Mouse (Mus musculus) WW6 (cell line): ENCODE measurements around the gene Strn4.

Source experiments
- DNase-seq: peaks from one replicate; pipeline ENCODE4 v3.0.0-alpha.2; 2013; ENCODE audit warnings: low read depth, low spot score

Strn4 gene

DNA sequence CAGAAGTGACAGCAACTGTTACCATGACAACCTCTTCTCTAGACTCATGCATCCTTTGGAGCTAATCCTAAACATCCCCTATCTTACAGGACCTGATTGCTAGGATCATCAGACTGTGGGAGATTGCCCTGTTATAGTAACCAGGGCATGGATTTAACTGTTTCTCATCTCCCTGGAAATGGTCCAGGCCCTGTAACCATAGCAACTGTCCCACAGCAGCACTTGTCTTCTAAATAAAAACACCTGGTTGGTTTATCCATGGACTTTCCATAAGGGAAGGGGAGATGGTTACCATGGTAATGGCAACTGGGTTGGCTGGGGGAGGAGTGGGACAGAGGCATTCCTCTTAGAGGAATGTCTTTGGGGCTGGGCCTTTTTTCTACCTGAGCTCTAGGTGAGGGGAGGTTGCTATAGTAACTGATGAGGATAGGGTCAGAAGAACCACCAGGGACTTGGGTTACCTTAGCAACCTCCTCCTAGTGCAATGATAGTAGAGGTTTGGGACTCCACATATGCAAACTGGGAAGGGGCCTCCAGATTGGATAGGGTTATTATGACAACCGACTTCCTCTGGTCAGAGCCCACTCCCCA lies at the start of gene Strn4:
Strn4 (plus strand) TSS at position 539 of the 591 bp plus-strand sequence.
- no peak for DNase-seq

DNA sequence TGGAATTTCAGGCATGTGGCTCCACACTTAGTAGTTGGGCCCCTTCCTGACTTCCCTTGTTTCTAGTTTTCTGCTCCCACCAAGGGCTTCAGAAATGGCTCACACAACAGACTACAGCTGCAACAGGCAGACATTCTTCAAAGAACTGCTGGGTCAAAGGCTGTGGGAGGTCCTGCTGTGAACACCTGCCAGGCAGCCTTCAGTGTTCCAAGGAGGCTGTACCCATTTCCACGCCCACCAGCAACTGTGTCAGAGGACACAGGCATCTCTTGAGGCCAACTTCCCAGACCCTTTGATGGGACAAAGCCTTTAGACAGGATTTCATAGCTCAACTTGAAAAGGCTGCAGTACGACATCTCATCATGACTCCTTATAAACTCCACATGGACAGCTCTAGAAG lies 49.2 kb upstream of the Strn4 start:
- no peak for DNase-seq

DNA sequence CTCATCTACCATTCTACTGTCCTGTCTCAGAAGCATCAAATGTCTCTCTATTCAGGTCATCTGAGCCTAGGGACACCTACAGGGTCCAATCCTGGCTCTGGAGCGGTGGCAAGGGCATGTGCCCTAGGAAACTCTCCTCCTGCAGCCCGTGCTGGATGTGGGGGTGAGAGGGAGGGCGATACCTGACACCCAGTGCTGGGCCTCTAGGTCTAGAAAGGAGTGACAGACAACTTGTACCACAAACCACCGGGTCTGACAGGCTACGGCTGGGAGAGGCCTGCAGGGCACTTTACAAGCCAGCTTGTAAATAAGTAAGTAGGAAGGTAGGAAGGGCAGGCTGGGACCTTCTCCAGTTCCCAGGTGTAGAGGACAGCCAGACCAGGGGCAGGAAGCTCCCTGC lies 39.8 kb upstream of the Strn4 start:
- DNase-seq, result no peak

DNA sequence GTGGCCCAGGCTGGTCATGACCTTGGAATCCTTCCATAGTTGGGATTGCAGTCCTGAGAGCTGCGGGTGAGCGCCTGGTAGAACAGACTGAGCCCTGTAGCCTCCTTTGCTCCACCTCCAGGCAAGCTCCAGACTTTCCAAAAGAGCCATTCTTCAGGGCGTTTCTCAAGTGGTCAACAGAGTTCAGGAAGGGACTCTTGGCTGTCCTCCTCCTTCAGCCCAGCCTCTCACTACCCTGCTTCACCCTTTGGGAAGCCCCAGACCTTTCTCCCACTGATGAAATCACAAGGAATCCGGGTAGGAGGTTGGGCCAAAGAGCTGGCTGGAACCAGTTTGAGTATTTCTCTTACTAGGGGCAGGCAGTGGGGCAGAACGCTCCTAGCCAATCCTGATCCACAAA lies 35.6 kb upstream of the Strn4 start:
- DNase-seq, result no peak

DNA sequence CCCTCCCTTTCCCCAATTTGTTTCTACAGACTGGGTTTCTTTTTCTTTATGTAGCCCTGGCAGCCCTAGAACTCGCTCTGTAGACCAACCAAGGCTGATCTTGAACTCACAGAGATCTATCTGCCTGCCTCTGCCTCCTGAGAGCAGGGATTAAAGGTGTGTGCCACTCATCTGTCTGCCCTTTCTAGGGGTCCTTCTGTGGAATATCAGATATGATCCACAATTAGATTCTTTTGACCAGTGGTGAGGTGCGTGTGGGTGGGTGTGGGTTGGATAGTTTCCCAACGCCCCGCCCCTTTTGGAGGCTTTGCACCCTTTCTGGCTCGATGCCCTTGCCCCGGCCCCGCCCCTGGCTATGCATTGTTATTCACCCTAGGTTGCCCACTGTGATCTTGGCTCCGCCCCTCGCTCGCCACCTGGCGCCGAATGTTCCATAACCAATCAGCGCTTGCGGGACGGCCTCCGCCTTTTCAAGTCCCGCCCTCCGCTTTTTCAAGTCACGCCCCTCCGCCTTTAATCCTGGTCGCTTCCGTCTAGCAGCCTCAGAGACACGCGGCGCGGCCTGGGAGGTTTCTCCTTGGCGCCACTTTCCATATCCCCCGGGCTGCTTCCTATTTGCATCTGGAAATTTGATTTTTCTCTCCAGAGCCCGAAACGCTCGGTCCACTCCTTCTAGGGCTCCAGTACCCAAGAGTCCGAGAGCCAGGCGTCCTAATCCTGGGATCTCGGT lies 34.7 kb upstream of the Strn4 start, which contains the start of gene Slc1a5:
Slc1a5 (plus strand) TSS at position 516 of the 730 bp plus-strand sequence.
- DNase-seq, result peak; percentile 99

DNA sequence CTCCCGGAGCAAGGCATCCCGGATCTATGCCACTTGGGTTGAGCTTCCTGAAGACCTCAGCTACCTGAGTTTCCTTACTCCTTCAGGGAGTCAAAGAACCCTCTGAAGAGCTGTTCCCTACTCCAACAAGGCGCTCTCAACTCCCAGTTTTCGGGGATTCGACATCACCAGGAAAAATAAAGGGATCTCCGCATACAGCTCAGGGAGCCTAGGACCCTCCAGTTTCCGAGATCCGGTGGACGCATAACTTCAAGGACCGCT lies 34.2 kb upstream of the Strn4 start:
- no peak for DNase-seq

DNA sequence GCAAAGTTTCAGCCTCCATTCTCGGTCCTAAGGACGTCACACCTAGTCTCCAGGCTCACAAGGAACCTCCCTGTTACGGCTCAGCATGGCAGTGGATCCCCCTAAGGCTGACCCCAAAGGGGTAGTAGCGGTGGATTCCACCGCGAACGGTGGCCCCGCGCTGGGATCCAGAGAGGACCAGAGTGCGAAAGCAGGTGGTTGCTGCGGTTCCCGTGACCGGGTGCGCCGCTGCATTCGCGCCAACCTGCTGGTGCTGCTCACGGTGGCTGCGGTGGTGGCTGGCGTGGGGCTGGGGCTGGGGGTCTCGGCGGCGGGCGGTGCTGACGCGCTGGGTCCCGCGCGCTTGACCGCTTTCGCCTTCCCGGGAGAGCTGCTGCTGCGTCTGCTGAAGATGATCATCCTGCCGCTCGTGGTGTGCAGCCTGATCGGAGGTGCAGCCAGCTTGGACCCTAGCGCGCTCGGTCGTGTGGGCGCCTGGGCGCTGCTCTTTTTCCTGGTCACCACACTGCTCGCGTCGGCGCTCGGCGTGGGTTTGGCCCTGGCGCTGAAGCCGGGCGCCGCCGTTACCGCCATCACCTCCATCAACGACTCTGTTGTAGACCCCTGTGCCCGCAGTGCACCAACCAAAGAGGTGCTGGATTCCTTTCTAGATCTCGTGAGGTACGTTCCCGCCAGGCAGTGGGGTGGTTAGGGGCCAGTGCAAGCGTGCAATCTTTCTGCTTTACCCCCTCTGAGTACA lies 33.7 kb upstream of the Strn4 start:
- no peak for DNase-seq

DNA sequence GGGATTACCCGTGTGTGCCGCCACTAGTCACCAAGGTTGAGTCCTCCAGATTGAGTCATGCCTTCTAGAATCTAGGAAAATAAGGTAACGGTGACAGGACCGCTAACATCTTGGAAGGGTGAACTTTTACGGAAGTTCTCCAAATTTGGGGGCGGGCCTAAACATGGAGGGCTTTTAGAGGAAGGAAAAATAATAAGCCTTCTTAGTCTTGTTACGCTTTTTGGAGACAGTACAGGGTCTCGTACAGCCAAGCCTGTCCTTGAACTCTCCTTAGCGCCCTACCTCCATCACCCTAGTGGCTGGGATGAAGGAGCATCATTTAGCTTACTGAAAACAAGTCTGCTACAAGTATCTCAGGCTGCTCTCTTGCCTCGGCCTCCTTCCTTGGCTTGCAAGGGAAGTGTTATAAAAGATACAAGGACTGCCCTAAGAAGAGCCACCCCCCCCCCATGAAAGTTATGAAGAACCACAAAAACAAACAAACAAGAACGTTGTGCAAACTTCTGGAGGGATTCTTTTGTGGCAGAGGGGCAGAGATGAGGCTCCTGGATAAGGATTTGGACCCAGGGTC lies 33.0 kb upstream of the Strn4 start:
- DNase-seq, result no peak

DNA sequence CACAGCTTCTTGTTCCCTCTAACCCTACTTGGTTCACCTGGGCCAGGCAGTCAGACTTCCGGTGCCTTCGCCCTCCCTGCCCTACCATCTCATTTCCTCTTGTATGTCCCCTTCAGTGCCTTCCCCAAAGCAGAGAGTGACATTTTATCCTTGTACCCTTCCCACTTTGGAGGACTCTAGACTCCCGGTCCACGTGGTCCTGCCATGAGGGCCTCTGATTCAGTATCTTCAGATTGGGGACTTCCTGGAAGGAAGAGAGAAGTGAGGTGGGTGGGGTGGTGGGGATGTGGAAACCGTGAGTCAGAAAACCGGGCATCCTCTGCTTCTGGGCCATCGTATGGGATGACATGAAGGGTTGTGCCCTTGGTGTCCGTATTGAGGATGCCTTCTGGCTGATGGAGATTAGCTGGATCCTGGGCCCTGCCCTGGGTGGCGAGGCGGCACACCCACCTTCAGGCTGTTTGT lies 32.4 kb upstream of the Strn4 start:
- no peak for DNase-seq

DNA sequence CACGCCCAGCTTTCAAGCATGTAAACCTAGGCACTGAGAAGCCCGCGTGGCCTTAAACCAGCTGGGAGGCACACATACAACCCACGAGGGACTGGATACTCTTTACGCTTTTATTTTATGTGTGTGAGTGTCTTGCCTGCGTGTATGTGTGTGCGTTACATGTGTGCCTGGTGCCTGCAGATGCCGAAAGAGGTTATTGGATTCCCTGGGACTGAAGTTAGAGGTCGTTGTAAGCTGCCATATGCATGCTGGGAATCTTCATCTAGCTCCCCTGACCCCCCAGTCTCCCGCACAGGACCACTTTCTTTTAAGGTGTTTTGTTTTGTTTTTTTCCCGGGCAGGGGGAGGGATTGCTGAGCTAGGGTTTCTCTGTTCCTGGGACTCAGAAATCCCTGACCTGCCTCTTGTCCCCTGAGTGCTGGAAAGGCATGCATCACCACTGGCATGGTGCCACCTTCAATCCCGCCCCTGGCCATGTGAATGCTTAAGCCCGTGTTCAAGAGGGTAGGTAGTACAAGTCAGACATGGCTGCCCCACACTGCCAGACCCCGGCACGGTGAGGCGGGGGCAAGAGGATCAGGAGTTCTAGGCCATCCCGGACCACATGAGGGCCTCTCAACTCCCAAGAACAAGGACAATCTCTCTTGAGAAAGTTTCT lies 31.8 kb upstream of the Strn4 start:
- no peak for DNase-seq

DNA sequence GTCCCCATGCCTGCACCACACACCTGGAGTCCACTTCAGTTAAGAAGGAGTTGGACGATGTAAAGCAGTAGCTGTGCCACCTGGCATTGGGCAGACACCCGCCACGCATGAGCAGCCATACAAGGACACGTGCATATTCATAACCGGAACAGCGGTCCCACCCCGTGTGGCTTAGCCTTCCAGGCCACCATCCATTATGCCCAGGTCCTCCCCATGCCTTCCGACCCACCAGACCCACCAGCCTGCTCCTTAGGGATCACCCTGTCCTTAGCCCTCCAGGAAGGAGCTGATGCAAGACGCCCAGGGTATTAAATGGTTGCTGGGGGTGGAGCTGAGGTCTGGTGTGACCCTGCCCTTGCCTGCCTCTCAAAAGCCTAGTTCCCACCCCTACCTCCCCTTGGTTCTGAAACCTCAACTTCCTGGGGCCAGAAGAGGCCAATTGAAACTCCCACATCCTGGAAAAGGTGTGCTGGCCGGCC lies 31.2 kb upstream of the Strn4 start:
- DNase-seq, result no peak

DNA sequence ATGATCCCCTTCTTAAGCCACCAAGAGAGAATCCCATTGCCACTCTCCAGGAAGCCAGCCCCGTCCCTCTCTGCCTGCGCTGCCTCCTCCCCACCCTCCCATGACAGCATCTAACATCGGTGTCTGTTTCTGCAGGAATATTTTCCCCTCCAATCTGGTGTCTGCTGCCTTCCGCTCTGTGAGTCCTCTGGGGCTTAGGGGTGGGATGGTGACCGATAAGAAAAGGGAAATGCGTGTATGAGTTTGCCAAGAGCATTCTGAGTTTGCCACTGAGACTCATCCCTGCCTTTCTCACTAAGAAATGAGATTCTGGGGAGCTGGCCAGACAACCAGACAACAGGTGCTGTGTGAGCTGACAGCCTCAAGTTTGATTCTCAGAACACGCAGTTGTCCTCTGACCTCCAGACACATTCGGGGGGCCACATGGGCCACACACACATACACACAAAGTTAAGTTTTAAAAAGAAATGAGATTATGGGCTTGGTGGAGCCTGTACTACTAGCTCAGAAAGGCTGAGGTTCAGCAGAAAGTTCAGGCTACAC lies 30.1 kb upstream of the Strn4 start:
- no peak for DNase-seq

DNA sequence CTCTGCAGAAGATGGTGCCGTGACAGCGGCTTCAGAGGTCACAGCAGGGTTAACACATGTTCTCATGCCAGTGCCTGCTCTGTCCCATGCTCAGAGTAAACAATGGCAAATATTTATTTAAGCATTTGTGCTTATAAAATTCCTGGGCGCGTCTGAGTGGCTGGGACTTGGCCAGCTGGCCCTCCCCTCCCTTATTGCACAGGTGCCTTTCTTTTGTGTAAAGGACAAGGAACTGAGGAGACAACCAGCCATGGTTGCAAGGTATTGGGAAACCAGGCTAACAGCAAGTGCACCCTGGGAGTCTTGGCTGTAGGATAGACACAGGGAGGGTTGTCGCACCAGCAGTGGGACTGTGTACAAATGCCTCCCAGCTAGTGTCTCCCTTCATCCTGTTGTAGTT lies 23.4 kb upstream of the Strn4 start:
- DNase-seq, result no peak

DNA sequence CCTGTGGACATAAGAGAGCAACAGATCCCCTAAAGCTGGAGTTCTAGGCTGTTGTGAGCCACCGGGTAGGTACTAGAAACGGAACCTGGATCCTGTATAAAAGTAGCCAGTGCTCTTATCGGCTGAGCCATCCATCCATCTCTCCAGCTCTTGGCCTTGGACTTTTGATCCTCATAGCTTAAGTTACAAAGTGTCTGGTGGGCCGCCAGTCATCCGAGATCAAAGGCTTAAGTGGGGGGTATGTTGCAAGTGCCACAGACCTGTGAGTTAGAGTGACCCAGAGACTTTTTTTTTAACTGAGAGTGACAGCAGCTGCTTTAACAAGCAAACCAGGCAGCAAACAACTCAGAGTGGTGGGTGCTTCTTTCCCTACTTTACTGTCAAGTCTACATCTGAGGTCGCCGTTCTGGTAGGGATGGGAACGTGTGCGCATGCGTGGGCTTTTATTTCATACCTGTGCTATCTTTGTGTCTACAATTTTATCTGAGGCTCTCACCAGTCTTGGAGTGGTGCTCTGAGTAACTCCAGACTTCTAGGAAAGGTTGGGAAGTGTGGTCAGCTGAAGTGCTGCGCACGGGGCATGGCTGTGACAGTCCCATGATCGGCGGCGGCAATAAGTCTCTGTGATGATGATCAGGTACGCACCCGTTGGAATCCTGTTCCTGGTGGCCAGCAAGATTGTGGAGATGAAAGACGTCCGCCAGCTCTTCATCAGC lies 22.5 kb upstream of the Strn4 start:
- no peak for DNase-seq

DNA sequence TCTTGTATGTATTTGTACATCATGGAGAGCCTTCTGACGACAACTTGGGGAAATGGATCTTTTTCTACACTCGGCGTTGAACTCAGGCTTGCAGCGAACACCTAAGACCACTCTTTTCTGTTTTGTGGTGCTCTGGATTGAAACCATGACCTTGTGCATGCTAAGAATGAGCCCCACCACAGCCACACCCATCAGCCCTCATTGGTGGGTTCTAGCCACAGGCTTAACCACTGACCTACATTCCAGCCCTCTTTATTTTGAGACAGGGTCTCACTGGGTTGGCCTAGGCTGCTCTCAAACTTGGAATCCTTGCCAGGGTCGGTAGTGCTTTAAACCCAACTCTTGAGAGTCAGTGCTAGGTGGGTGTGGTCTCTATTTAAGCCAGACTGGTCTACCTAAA lies 20.8 kb upstream of the Strn4 start:
- no peak for DNase-seq

DNA sequence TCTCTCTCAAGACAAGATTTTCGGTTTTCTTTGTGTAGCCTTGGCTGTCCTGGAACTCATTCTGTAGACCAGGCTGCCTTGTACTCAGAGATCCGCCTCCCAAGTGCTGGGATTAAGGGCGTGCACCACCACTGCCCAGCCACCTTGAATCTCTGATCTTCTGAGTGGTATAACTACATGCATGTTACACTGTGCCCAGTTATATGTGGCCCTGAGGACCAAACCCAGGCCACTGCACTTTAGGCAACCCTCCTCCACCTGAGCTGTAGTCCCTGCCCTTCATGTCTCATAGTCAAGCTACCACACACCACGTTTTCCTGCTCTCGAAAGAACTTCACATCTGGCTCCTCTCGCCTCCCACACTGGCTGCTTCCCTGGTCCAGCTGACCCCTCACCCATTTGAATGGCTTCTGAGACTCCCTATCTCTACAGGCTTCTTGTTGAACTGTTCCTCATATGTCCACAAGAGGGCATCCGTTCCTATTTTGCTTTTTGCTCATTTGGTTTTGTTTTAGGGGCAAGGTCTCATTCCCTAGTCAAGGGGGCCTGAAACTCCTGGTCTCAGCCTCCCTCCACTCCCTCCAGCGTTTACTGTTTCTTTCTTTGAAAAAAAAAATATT lies 11.2 kb upstream of the Strn4 start:
- DNase-seq, result no peak

DNA sequence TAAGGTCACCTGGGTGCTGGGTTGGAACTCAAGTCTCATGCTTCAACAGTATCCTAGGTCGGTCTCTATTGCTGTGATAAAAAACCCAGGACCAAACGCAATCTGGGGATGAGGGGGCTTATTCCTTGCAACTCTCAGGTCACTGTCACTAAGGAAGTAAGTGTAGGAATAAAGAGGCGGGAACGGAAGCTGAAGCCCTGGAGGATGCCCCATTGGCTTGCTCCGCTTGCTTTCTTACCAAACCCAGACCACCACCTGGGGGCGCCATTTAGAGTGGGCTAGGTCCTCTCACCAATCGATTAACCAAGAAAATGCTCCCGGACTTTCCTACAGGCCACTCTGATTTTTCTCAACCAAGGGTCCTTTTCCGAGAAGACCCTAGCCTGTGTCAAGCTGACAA lies 7.8 kb upstream of the Strn4 start:
- DNase-seq, result no peak

DNA sequence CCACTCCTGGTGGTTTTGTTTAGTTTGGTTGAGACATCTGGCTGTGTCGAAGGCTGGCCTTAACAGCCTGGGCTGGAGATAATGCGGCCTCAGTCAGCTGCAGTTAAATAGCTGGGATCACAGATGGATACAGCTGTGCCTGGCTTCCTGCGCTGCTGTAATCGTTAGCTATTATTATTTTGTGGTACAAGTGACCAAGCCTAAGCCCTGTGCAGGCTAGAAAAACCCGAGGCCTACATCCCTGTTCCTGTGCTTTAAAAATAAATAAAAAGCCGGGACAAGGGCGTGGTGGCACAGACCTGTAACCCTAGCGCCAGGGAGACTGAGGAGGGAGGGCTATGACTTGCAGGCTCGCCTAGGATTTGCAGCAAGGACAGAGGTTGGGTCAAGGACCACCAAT lies 7.0 kb upstream of the Strn4 start:
- DNase-seq, result no peak

DNA sequence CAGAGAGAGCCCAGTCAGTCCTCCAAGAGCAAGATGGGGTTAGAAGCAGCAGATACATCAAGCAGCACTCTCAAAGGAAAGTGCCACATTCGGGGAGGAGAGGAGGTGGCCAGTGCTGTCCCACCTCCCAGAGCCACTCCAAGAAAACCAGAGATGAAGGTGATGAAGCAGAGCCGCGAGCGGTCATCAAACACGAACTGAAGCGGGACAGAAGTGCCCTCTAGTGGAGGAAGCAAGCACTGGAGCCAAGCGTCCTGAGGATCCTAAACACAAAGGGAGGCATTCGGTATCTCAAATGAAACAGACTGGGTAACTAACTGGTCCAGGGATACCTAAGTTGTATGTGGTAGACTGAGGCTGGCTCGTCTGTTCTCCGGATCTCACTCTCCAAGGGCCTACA lies 6.0 kb upstream of the Strn4 start:
- DNase-seq, result no peak

DNA sequence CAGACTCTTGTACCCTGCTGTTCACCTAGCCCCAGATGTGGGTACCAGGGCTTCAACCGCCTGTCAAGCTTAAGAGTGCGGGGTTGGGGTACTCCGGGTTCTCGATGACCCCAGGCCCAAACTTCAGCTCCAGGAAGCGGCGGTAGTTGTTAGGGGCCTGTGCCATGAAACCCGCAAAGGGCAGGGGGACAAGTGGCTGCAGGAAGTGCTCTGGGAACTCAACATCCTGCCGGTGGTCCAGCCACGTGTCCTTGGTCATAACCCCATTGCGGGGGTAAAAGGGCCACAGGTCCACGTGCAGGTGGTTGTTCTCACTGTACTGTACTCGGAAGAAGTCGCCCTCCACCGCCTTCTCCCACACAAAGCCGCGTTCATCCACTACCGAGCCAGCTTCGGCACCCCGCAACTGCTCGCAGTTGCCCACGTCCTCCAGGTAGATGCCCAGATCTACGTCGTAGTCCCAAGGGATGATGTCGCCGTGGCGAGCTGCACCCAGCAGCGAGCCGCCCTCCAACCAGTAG lies 5.2 kb upstream of the Strn4 start:
- DNase-seq, result no peak
